In genomic region chr8:125950007-125950940, GRCm38 (mm10) we compare ENCODE assay signal across 8 mouse cellular contexts. TPM values are rescaled to one million over a fixed set of nuclear protein-coding genes. Genes with fewer than 3 reads are reported as not detected.
DNase-seq lines count a peak whose midpoint lies in the region; ATAC-seq lines count a peak whose summit lies in the region.

No protein-coding gene starts in this region.

- H3K36me3 ChIP-seq in hindbrain, embryonic 10.5 days, result no peaks in the 10 kb centered on the region
- peaks cover 2% of the 10 kb centered on the region; the same call in 1 of the 2 replicates for H3K36me3 ChIP-seq in lung, embryonic 16.5 days (ENCODE audit: control insufficient read depth, insufficient read depth, low read length)

- H3K4me2 ChIP-seq in lung, embryonic 16.5 days (ENCODE audit: low read depth, low read length), result no peak overlapping the region

- no peak overlapping the region for H3K27ac ChIP-seq in hindbrain, embryonic 10.5 days
- H3K27ac ChIP-seq in lung, embryonic 16.5 days (ENCODE audit: low read length), result no peak overlapping the region

- 25% methylated on average over 23 of the region's 23 CpGs for WGBS in hindbrain, embryonic 10.5 days
- WGBS in lung, embryonic 16.5 days, result 18% methylated on average over 23 of the region's 23 CpGs

- H3K27me3 ChIP-seq in hindbrain, embryonic 10.5 days (ENCODE audit: insufficient read depth, poor library complexity, severe bottlenecking), result peaks cover 10% of the 10 kb centered on the region
- H3K27me3 ChIP-seq in lung, embryonic 16.5 days (ENCODE audit: control insufficient read depth, insufficient read depth, low read depth, low read length), result no peaks in the 10 kb centered on the region

- peak; percentile 90 for DNase-seq in Muller cell, postnatal 12 days (ENCODE audit: inconsistent ontology term)
- peak; percentile 90 for DNase-seq in cerebellum, adult 9-11 months
- peak; percentile 89 to 97 for DNase-seq in frontal cortex, adult 2 months (ENCODE audit: extremely low spot score in 1 of 2, low spot score in 1 of 2)
- peak; percentile 79 for DNase-seq in hindbrain, embryonic 10.5 days (ENCODE audit: low spot score)
- DNase-seq in layer of hippocampus, adult 9-10 months (ENCODE audit: low spot score), result peak; percentile 85
- DNase-seq in ovary, postnatal 36 days (ENCODE audit: low spot score), result peak; percentile 68
- DNase-seq in thymus, postnatal 25 days, result peak; percentile 69

- H3K4me1 ChIP-seq in hindbrain, embryonic 10.5 days (replicated peaks), result 0 out of 2 replicates have a peak, but pooled peaks cover 2% of the 10 kb centered on the region
- peaks cover 2% of the 10 kb centered on the region; the same call in 1 of the 2 replicates for H3K4me1 ChIP-seq in lung, embryonic 16.5 days (replicated peaks; ENCODE audit: control insufficient read depth, insufficient read depth, low read length)

- H3K9me3 ChIP-seq in hindbrain, embryonic 10.5 days, result no peaks in the 10 kb centered on the region
- H3K9me3 ChIP-seq in lung, embryonic 16.5 days (ENCODE audit: control insufficient read depth, low read length), result no peaks in the 10 kb centered on the region

- peak; percentile 92 for ATAC-seq in lung, embryonic 16.5 days (ENCODE audit: low read depth)

- no peak overlapping the region for H3K9ac ChIP-seq in lung, embryonic 16.5 days (ENCODE audit: low read length)

- H3K4me3 ChIP-seq in hindbrain, embryonic 10.5 days, result no peak overlapping the region
- no peak overlapping the region for H3K4me3 ChIP-seq in lung, embryonic 16.5 days (ENCODE audit: low read length)

RNA-seq across cellular contexts. Expression of gene Map3k21, which starts 40.0 kb away (rescaled TPM):
- 1.4 and 1.5 TPM in 2 replicates for polyA plus RNA-seq in frontal cortex, adult 2 months (2012; rRNA removed)
- 0.02 and 0.03 TPM in 2 replicates for polyA plus RNA-seq in hindbrain, embryonic 10.5 days (2016; fragmentation: Nextera tagmentation; extraction: Ambion mirVana)
- polyA plus RNA-seq in lung, embryonic 16.5 days (2015; fragmentation: Nextera tagmentation; extraction: Ambion mirVana), result 2.2 TPM in 2 replicates

RNA-seq across cellular contexts. Expression of gene Kcnk1, which starts 44.7 kb away (rescaled TPM):
- polyA plus RNA-seq in frontal cortex, adult 2 months (2012; rRNA removed), result 85.7 and 90.1 TPM in 2 replicates
- 6.8 and 11.0 TPM in 2 replicates for polyA plus RNA-seq in hindbrain, embryonic 10.5 days (2016; fragmentation: Nextera tagmentation; extraction: Ambion mirVana)
- 55.9 and 59.0 TPM in 2 replicates for polyA plus RNA-seq in lung, embryonic 16.5 days (2015; fragmentation: Nextera tagmentation; extraction: Ambion mirVana)

RNA-seq across cellular contexts. Expression of gene Pcnx2, which starts 52.2 kb away (rescaled TPM):
- polyA plus RNA-seq in frontal cortex, adult 2 months (2012; rRNA removed), result 45.5 and 47.8 TPM in 2 replicates
- 0.39 and 0.52 TPM in 2 replicates for polyA plus RNA-seq in hindbrain, embryonic 10.5 days (2016; fragmentation: Nextera tagmentation; extraction: Ambion mirVana)
- 0.21 and 0.41 TPM in 2 replicates for polyA plus RNA-seq in lung, embryonic 16.5 days (2015; fragmentation: Nextera tagmentation; extraction: Ambion mirVana)

Comparison
In these comparisons a context has a peak if more than half of its experiments do, and no peak if none do; other contexts are left out.
1. RNA of gene Pcnx2, which starts 52.2 kb away (polyA plus RNA-seq): 45.5 to 47.8 TPM in frontal cortex, adult 2 months; 0.39 to 0.52 TPM in hindbrain, embryonic 10.5 days and 0.21 to 0.41 TPM in lung, embryonic 16.5 days; every median in the first group is over 10 times any median in the second.
2. Peak in every context shown above with its lines, with median percentiles within 50 percentile points of each other: DNase-seq.